Mouse (Mus musculus) C2C12 (cell line): ENCODE results near the gene Lmo1.

Source experiments
- CTCF ChIP-seq: IDR thresholded peaks from one replicate; pipeline ENCODE4 v1.5.1; 2011; ENCODE audit not compliant: control insufficient read depth, insufficient read depth, insufficient read length
- MAX ChIP-seq: IDR thresholded peaks from one replicate; pipeline ENCODE4 v1.6.1; 2011; ENCODE audit warnings: mild to moderate bottlenecking, control low read depth
- USF1 ChIP-seq: IDR thresholded peaks from one replicate; pipeline ENCODE4 v1.6.1; 2011; ENCODE audit warnings: low read depth, mild to moderate bottlenecking, control low read depth, moderate library complexity

DNA sequence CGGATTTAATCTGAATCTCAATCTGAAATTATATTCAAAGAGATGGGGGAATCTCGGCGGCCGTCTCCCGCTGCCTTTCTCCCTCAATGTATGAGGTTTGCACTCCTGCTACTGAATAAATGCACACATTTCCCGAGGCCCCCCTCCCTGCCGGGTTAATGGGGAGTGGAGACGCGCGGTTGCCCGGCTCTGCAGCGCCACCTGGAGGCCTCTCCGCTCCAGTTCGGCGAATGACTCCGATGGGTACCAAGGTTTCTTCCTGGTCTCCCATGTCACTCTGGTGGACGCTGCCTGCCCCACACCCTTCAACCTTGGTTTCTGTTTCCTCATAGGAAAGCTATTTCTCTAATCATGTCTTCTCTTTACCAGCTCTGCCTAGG, 4.6 kb downstream of the Lmo1 start:
- TF ChIP-seq CTCF (peak; percentile 37), USF1 (no peak), MAX (no peak)
